Mouse (Mus musculus) CH12.LX (cell line): ENCODE measurements around the gene Vmn1r188. TPM values are rescaled to one million over a fixed set of nuclear protein-coding genes. Genes with fewer than 3 reads are reported as not detected.
"Not testable (repeated sequence)": the region's sequence is repeated elsewhere in the genome, so short reads cannot be mapped to it uniquely, and the experiment has no call there.

Experiments
- DNase-seq: peaks from one replicate; pipeline ENCODE4 v3.0.0-alpha.2; 2013; ENCODE audit errors: extremely low read depth
- H3K27ac ChIP-seq: 2 replicates; pipeline ENCODE4 v1.5.1; 2012; ENCODE audit warnings: low read depth, mild to moderate bottlenecking, control low read depth, moderate library complexity; ENCODE audit not compliant: insufficient read depth
- H3K27me3 ChIP-seq: replicated peaks from 2 replicates; pipeline ENCODE3; 2012; ENCODE audit warnings: inconsistent platforms
- H3K36me3 ChIP-seq, 2 experiments: replicated peaks in 1 of 2; 2 replicates each; pipeline versions ENCODE3 to v1.6.1; 2012; ENCODE audit warnings: inconsistent platforms in 1 of 2, low read length in 1 of 2, mild to moderate bottlenecking in 1 of 2, mixed read lengths in 1 of 2, moderate library complexity in 1 of 2; ENCODE audit not compliant: control insufficient read depth in 1 of 2, insufficient read depth in 1 of 2
- H3K4me1 ChIP-seq, 2 experiments: 2 replicates each; pipeline ENCODE4 v1.6.1; 2012; ENCODE audit warnings: inconsistent platforms in 1 of 2, moderate library complexity in 1 of 2; ENCODE audit not compliant: insufficient read depth in 2 of 2, control insufficient read depth in 1 of 2
- H3K4me2 ChIP-seq: 2 replicates; pipeline ENCODE4 v1.6.1; 2012; ENCODE audit warnings: low read depth, mild to moderate bottlenecking, control low read depth; ENCODE audit not compliant: poor library complexity, insufficient read depth, severe bottlenecking
- H3K4me3 ChIP-seq, 3 experiments: fragments of 150-350 bp in 1 of 3; sonication (generic) in 1 of 3; replicated peaks in 1 of 3; 2 replicates each; pipeline versions ENCODE3 to v1.5.1; 2011 to 2012; ENCODE audit warnings: low read depth in 2 of 3, low read length in 2 of 3, mild to moderate bottlenecking in 2 of 3, moderate library complexity in 2 of 3, control low read depth in 1 of 3, improper control_type of control experiment in 1 of 3, inconsistent platforms in 1 of 3, mixed read lengths in 1 of 3; ENCODE audit not compliant: poor library complexity in 1 of 3
- H3K79me2 ChIP-seq: replicated peaks from 2 replicates; pipeline ENCODE4 v1.6.1; 2012; ENCODE audit warnings: mild to moderate bottlenecking, moderate library complexity; ENCODE audit not compliant: control insufficient read depth, poor library complexity, insufficient read depth, severe bottlenecking; ENCODE audit errors: extremely low read depth
- H3K9ac ChIP-seq: 2 replicates; pipeline ENCODE4 v1.6.1; 2012; ENCODE audit warnings: low read depth, mild to moderate bottlenecking, control low read depth, moderate library complexity; ENCODE audit not compliant: insufficient read depth
- H3K9me3 ChIP-seq: replicated peaks from 2 replicates; pipeline ENCODE3; 2012; ENCODE audit warnings: low read length, inconsistent platforms, mixed read lengths
- CTCF ChIP-seq, 2 experiments: IDR thresholded peaks in 1 of 2; conservative IDR thresholded peaks in 1 of 2; 2 replicates each; pipeline ENCODE4 v1.5.1; 2011 to 2012; ENCODE audit warnings: low read depth in 2 of 2, low read length in 2 of 2, improper control_type of control experiment in 1 of 2, inconsistent platforms in 1 of 2, mild to moderate bottlenecking in 1 of 2, moderate library complexity in 1 of 2
- dilution Hi-C: fragments of 300-500 bp; cut with MboI; formaldehyde crosslinking; loops from 2 replicates; pipeline ENCODE4 v1.14.3; 2020; ENCODE audit warnings: low sequenced_read_pairs; ENCODE audit not compliant: extremely low pct_unique_long_range_greater_than_20kb, extremely low pct_ligation_motif_present
- in situ Hi-C: fragments of 300-500 bp; cut with MboI; formaldehyde crosslinking; loops from 3 replicates; pipeline ENCODE4 v1.14.3; 2019; ENCODE audit warnings: low sequenced_read_pairs, low pct_ligation_motif_present, low pct_unique_long_range_greater_than_20kb, mixed read lengths
- polyA plus RNA-seq: library from polyadenylated mRNA; unstranded; fragments of >175 nt; gene quantifications from 2 replicates; pipeline ENCODE4 v1.2.1, GENCODE M21; 2012; ENCODE audit warnings: low read depth; ENCODE audit not compliant: insufficient read length
- total RNA-seq, 2 experiments: library from RNA; depleted of rRNA; stranded (reverse); fragments of 300-350 nt in 1 of 2; fragments of >200 nt in 1 of 2; gene quantifications; 2 replicates each; pipeline ENCODE4 v1.2.3; 2012 to 2014

Vmn1r188 gene
- total and polyA plus RNA-seq, 3 experiments = not detected

GRCm38 (mm10) chr13:22136495-22137293, 52.5 kb downstream of the Vmn1r188 start:
- H3K4me1 ChIP-seq, H3K4me3 ChIP-seq, dilution Hi-C loops, H3K4me2 ChIP-seq, H3K27me3 ChIP-seq, H3K36me3 ChIP-seq, H3K27ac ChIP-seq, H3K79me2 ChIP-seq, in situ Hi-C loops, H3K9ac ChIP-seq, H3K9me3 ChIP-seq: not testable (repeated sequence)
- peak in 1 of 2 experiments; percentile 14; a peak in 1 of 4 replicates for TF ChIP-seq CTCF (conservative IDR thresholded peaks at IDR 0.05 in 1 of 2, IDR thresholded peaks at IDR 0.05 in 1 of 2; ENCODE audit: low read depth in 2 of 2, low read length in 2 of 2)
- DNase-seq = peak; percentile 7

Other genes starting within 250 kb of the Vmn1r188 start
- gene Zfp184, start 139.3 kb upstream of the Vmn1r188 start, total RNA-seq (2012; rRNA removed) = 2.3 and 3.1 TPM in 2 replicates
- 2.0 and 3.3 TPM in 2 replicates for gene Zfp184, start 139.3 kb upstream of the Vmn1r188 start, total RNA-seq (2014; rRNA removed)
- gene Zfp184, start 139.3 kb upstream of the Vmn1r188 start, polyA plus RNA-seq = 0.79 and 0.80 TPM in 2 replicates
- gene Pom121l2, start 103.2 kb upstream of the Vmn1r188 start, total RNA-seq (2012; rRNA removed) = not detected in 2 replicates
- gene Pom121l2, start 103.2 kb upstream of the Vmn1r188 start, total RNA-seq (2014; rRNA removed) = not detected in 2 replicates
- not detected in 2 replicates for gene Pom121l2, start 103.2 kb upstream of the Vmn1r188 start, polyA plus RNA-seq
- 0.38 and 0.47 TPM in 2 replicates for gene Prss16, start 74.7 kb upstream of the Vmn1r188 start, total RNA-seq (2012; rRNA removed)
- 0.69 and 1.4 TPM in 2 replicates for gene Prss16, start 74.7 kb upstream of the Vmn1r188 start, total RNA-seq (2014; rRNA removed)
- gene Prss16, start 74.7 kb upstream of the Vmn1r188 start, polyA plus RNA-seq = 0.36 and 0.44 TPM in 2 replicates
- 628 and 652 TPM in 2 replicates for gene Hist1h2ah, start 48.9 kb upstream of the Vmn1r188 start, total RNA-seq (2012; rRNA removed)
- 4.9 and 8.1 TPM in 2 replicates for gene Hist1h2ah, start 48.9 kb upstream of the Vmn1r188 start, total RNA-seq (2014; rRNA removed)
- 2.3 and 4.5 TPM in 2 replicates for gene Hist1h2ah, start 48.9 kb upstream of the Vmn1r188 start, polyA plus RNA-seq
- 2,586 and 2,636 TPM in 2 replicates for gene Hist1h2bk, start 48.6 kb upstream of the Vmn1r188 start, total RNA-seq (2012; rRNA removed)
- 38.2 and 47.2 TPM in 2 replicates for gene Hist1h2bk, start 48.6 kb upstream of the Vmn1r188 start, total RNA-seq (2014; rRNA removed)
- gene Hist1h2bk, start 48.6 kb upstream of the Vmn1r188 start, polyA plus RNA-seq = 3.7 and 8.1 TPM in 2 replicates
- gene Hist1h4i, start 43.1 kb upstream of the Vmn1r188 start, total RNA-seq (2012; rRNA removed) = 768 and 812 TPM in 2 replicates
- 29.9 and 35.7 TPM in 2 replicates for gene Hist1h4i, start 43.1 kb upstream of the Vmn1r188 start, total RNA-seq (2014; rRNA removed)
- gene Hist1h4i, start 43.1 kb upstream of the Vmn1r188 start, polyA plus RNA-seq = 6.4 TPM in 2 replicates
- 576 and 708 TPM in 2 replicates for gene Hist1h2ag, start 41.5 kb upstream of the Vmn1r188 start, total RNA-seq (2012; rRNA removed)
- 21.8 and 22.0 TPM in 2 replicates for gene Hist1h2ag, start 41.5 kb upstream of the Vmn1r188 start, total RNA-seq (2014; rRNA removed)
- gene Hist1h2ag, start 41.5 kb upstream of the Vmn1r188 start, polyA plus RNA-seq = 7.3 and 13.0 TPM in 2 replicates
- 1,723 and 1,790 TPM in 2 replicates for gene Hist1h2bj, start 41.2 kb upstream of the Vmn1r188 start, total RNA-seq (2012; rRNA removed)
- gene Hist1h2bj, start 41.2 kb upstream of the Vmn1r188 start, total RNA-seq (2014; rRNA removed) = 23.2 and 23.8 TPM in 2 replicates
- gene Hist1h2bj, start 41.2 kb upstream of the Vmn1r188 start, polyA plus RNA-seq = 0.72 and 2.5 TPM in 2 replicates
- gene Vmn1r189, start 21.4 kb downstream of the Vmn1r188 start, total RNA-seq (2012; rRNA removed) = not detected in 2 replicates
- gene Vmn1r189, start 21.4 kb downstream of the Vmn1r188 start, total RNA-seq (2014; rRNA removed) = not detected in 2 replicates
- gene Vmn1r189, start 21.4 kb downstream of the Vmn1r188 start, polyA plus RNA-seq = not detected in 2 replicates
- gene Vmn1r191, start 99.5 kb downstream of the Vmn1r188 start, total RNA-seq (2012; rRNA removed) = not detected in 2 replicates
- gene Vmn1r191, start 99.5 kb downstream of the Vmn1r188 start, total RNA-seq (2014; rRNA removed) = not detected in 2 replicates
- gene Vmn1r191, start 99.5 kb downstream of the Vmn1r188 start, polyA plus RNA-seq = not detected in 2 replicates
- gene Vmn1r192, start 106.7 kb downstream of the Vmn1r188 start, total RNA-seq (2012; rRNA removed) = not detected in 2 replicates
- gene Vmn1r192, start 106.7 kb downstream of the Vmn1r188 start, total RNA-seq (2014; rRNA removed) = not detected in 2 replicates
- gene Vmn1r192, start 106.7 kb downstream of the Vmn1r188 start, polyA plus RNA-seq = not detected in 2 replicates
- gene Vmn1r193, start 138.7 kb downstream of the Vmn1r188 start, total RNA-seq (2012; rRNA removed) = not detected in 2 replicates
- gene Vmn1r193, start 138.7 kb downstream of the Vmn1r188 start, total RNA-seq (2014; rRNA removed) = not detected in 2 replicates
- not detected in 2 replicates for gene Vmn1r193, start 138.7 kb downstream of the Vmn1r188 start, polyA plus RNA-seq
- not detected in 2 replicates for gene Vmn1r194, start 159.8 kb downstream of the Vmn1r188 start, total RNA-seq (2012; rRNA removed)
- gene Vmn1r194, start 159.8 kb downstream of the Vmn1r188 start, total RNA-seq (2014; rRNA removed) = not detected in 2 replicates
- gene Vmn1r194, start 159.8 kb downstream of the Vmn1r188 start, polyA plus RNA-seq = not detected in 2 replicates
- not detected in 2 replicates for gene Vmn1r195, start 186.1 kb downstream of the Vmn1r188 start, total RNA-seq (2012; rRNA removed)
- not detected in 2 replicates for gene Vmn1r195, start 186.1 kb downstream of the Vmn1r188 start, total RNA-seq (2014; rRNA removed)
- not detected in 2 replicates for gene Vmn1r195, start 186.1 kb downstream of the Vmn1r188 start, polyA plus RNA-seq
- gene Vmn1r196, start 205.5 kb downstream of the Vmn1r188 start, total RNA-seq (2012; rRNA removed) = not detected in 2 replicates
- not detected in 2 replicates for gene Vmn1r196, start 205.5 kb downstream of the Vmn1r188 start, total RNA-seq (2014; rRNA removed)
- not detected in 2 replicates for gene Vmn1r196, start 205.5 kb downstream of the Vmn1r188 start, polyA plus RNA-seq
- gene Vmn1r197, start 240.1 kb downstream of the Vmn1r188 start, total RNA-seq (2012; rRNA removed) = not detected in 2 replicates
- not detected in 2 replicates for gene Vmn1r197, start 240.1 kb downstream of the Vmn1r188 start, total RNA-seq (2014; rRNA removed)
- 0.04 TPM in 1 of 2 replicates, not detected in the other for gene Vmn1r197, start 240.1 kb downstream of the Vmn1r188 start, polyA plus RNA-seq